Mouse (Mus musculus) limb, embryonic 11.5 days (tissue): ENCODE data around the gene Txn2. TPM values are rescaled to one million over a fixed set of nuclear protein-coding genes. Genes with fewer than 3 reads are reported as not detected.
"Not testable (repeated sequence)": the region's sequence is repeated elsewhere in the genome, so short reads cannot be mapped to it uniquely, and the experiment has no call there.

Experiments used
- ATAC-seq: fragments of 200-750 bp; cut with Nextera tagmentation; 2 replicates; pipeline ENCODE4 v1.8.0; 2017; ENCODE audit warnings: low read depth; ENCODE audit not compliant: insufficient number of reproducible peaks, low FRiP score, low TSS enrichment
- DNase-seq: peaks from one replicate; pipeline ENCODE4 v3.0.0-alpha.2; 2015; ENCODE audit warnings: low spot score
- H3K27ac ChIP-seq: fragments of 300-500 bp; sonication (generic); replicated peaks from 2 replicates; pipeline ENCODE4 v1.5.1; 2014; ENCODE audit warnings: low read depth, mild to moderate bottlenecking, low read length
- H3K27me3 ChIP-seq: fragments of 300-500 bp; sonication (generic); 2 replicates; pipeline ENCODE4 v1.6.1; 2014; ENCODE audit warnings: mild to moderate bottlenecking, low read length, mixed read lengths; ENCODE audit not compliant: control insufficient read depth, insufficient read depth
- H3K36me3 ChIP-seq: fragments of 300-500 bp; sonication (generic); 2 replicates; pipeline ENCODE4 v1.6.1; 2014; ENCODE audit warnings: mild to moderate bottlenecking, low read length, moderate library complexity, mixed read lengths; ENCODE audit not compliant: control insufficient read depth, insufficient read depth
- H3K4me1 ChIP-seq: fragments of 300-500 bp; sonication (generic); 2 replicates; pipeline ENCODE4 v1.6.1; 2014; ENCODE audit warnings: low read length, mixed read lengths; ENCODE audit not compliant: control insufficient read depth, insufficient read depth
- H3K4me2 ChIP-seq: fragments of 300-500 bp; sonication (generic); 2 replicates; pipeline ENCODE4 v1.6.1; 2014; ENCODE audit warnings: low read depth, mild to moderate bottlenecking, moderate library complexity; ENCODE audit not compliant: severe bottlenecking
- H3K4me3 ChIP-seq: fragments of 300-500 bp; sonication (generic); 2 replicates; pipeline ENCODE4 v1.5.1; 2014; ENCODE audit warnings: low read depth, low read length
- H3K9ac ChIP-seq: fragments of 300-500 bp; sonication (generic); 2 replicates; pipeline ENCODE4 v1.6.1; 2014; ENCODE audit warnings: mild to moderate bottlenecking, low read length
- H3K9me3 ChIP-seq: fragments of 300-500 bp; sonication (generic); 2 replicates; pipeline ENCODE4 v1.6.1; 2016; ENCODE audit warnings: low read length; ENCODE audit not compliant: control insufficient read depth
- WGBS: fragments of 180-500 bp; shearing (Covaris S2); extraction: QIAGEN DNeasy Blood & Tissue Kit; methylation state at CpG from one replicate; pipeline ENCODE4 v1.1.7; 2014; 5-methylcytosine and 5-hydroxymethylcytosine counted together
- polyA plus RNA-seq: library from polyadenylated mRNA; unstranded; fragments of >200 nt; fragmentation: Nextera tagmentation; extraction: Ambion mirVana; gene quantifications from 2 replicates; pipeline ENCODE4 v1.2.1, GENCODE M21; 2014

Txn2 gene
- polyA plus RNA-seq, 1 experiment from 2014 or later: 266 TPM

DNA sequence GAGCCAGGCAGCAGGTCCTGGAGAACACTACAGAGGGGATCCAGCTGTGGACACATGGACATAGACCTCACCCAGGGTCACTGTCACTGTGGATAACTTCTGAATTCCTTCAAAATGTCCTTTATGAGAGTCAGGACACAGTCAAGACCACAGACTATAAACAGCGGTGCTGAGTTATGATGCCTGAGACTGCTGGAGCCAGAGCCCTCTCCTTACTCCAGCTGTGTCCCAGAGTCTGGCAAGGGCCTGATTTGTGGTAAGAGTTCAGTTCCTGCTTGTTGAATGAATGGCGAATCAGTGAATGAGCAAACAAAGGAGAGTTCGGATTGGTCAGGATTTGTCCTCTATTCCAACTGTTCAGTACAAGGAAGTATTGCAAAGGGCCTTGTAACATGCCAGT is 52.1 kb downstream of the Txn2 start:
- ATAC-seq (no peak), DNase-seq (no peak)

DNA sequence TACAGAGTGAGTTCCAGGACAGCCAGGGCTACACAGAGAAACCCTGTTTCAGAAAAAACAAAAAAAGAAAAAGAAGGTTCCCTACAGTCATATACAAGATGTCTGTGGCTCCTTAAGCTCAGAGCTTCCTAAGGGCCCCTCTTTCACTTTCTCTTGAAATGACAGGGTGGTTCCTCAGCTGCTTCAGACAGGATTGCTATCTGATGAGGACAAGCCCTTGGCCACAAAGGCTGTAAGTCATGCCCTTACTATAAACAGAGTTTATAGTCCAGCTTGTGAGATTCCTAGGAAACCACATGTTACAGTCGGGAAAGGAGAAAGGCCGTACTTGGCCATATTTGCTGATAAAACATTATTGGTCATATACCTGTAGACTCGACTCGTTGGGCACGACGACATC is 52.9 kb downstream of the Txn2 start:
- Histone ChIP-seq H3K27ac (no peak overlapping the region), H3K27me3 (no peaks in the 10 kb centered on the region), H3K4me1 (no peaks in the 10 kb centered on the region), H3K9me3 (no peaks in the 10 kb centered on the region), H3K9ac (no peak overlapping the region), H3K36me3 (no peaks in the 10 kb centered on the region), H3K4me3 (no peak overlapping the region), H3K4me2 (no peak overlapping the region)
- no peak for DNase-seq
- WGBS: 93% methylated on average over 6 of the region's 6 CpGs
- ATAC-seq: no peak

More for the DNA sequence above, 52.1 kb downstream of the Txn2 start:
- no peaks in the 10 kb centered on the region for H3K27me3 ChIP-seq
- no peak overlapping the region for H3K27ac ChIP-seq
- H3K9ac ChIP-seq: no peak overlapping the region
- 87% methylated on average over 3 of the region's 3 CpGs for WGBS
- no peaks in the 10 kb centered on the region for H3K9me3 ChIP-seq
- H3K4me3 ChIP-seq: no peak overlapping the region
- H3K4me1 ChIP-seq: no peaks in the 10 kb centered on the region; the same call in 1 of the 2 replicates
- no peak overlapping the region for H3K4me2 ChIP-seq
- H3K36me3 ChIP-seq: no peaks in the 10 kb centered on the region

DNA sequence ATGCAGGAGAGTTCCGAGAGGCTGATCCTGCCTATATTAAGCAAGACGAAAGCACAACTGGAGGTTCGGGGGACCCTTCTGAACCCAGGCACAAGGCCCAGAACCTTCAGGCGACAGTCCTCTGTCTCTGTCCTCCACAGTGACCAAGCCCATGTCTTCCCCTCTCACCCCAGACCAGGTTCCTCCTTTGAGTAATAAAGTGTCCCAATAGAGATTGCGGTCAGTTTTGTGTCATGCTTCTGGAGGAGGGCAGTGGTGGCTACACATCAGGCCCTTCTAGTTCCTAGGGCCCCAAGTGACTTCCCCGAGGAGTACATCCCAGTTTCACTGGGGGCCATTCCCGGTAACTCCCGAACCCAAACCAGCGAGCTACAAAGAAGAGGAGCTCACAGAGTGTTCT is 54.0 kb downstream of the Txn2 start:
- no peak for ATAC-seq
- no peak overlapping the region for H3K27ac ChIP-seq

DNA sequence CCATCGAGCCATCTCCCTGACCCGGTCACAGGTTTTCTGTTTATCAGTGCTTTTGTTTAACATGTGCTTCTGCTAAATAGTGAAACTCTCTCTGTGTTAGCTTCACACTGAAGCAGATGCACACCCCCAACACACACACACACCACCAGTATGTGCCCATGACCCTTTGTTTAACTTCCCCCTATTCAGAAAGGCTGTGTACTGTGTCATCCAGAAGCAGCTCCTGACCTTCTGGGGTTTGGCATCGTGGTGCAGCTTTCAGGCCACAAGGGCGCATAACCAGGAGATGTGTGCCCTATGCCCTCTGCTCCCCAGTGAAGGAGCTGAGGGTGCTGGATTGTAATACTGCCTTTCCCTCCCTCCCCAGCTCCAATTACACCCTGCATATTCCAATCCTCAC is 54.5 kb downstream of the Txn2 start:
- H3K4me3 ChIP-seq: no peak overlapping the region
- H3K27me3 ChIP-seq: no peaks in the 10 kb centered on the region
- H3K9ac ChIP-seq: no peak overlapping the region
- DNase-seq (no peak), ATAC-seq (no peak)
- H3K27ac ChIP-seq: no peak overlapping the region
- no peaks in the 10 kb centered on the region for H3K4me1 ChIP-seq
- 61% methylated on average over 4 of the region's 4 CpGs for WGBS
- no peaks in the 10 kb centered on the region for H3K9me3 ChIP-seq
- no peak overlapping the region for H3K4me2 ChIP-seq
- no peaks in the 10 kb centered on the region for H3K36me3 ChIP-seq

More for the DNA sequence above, 54.0 kb downstream of the Txn2 start:
- no peak for DNase-seq
- Histone ChIP-seq H3K27me3 (no peaks in the 10 kb centered on the region), H3K36me3 (no peaks in the 10 kb centered on the region), H3K4me1 (no peaks in the 10 kb centered on the region), H3K4me3 (no peak overlapping the region), H3K4me2 (no peak overlapping the region), H3K9ac (no peak overlapping the region), H3K9me3 (no peaks in the 10 kb centered on the region)
- WGBS: 88% methylated on average over 9 of the region's 9 CpGs

DNA sequence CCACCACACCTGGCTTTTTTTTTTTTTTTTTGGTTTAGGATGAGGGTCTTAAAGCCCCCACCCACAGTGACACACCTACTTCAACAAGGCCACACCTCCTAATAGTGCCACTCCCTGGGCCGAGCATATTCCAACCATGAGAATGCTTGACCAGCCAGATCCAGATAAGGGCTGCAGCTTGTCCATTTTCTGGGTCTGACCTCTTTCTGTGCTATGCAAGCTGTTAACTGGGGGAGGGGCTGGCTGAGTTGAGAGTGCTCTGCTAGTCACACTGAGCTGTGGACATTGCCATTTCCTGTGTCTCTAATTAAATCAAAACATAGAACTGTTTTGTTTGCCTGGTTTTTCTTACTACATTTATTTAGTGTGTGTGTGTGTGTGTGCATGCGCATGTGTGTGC is 55.2 kb downstream of the Txn2 start:
- ATAC-seq: no peak
- Histone ChIP-seq H3K4me2 (no peak overlapping the region), H3K36me3 (no peaks in the 10 kb centered on the region), H3K27me3 (no peaks in the 10 kb centered on the region), H3K27ac (no peak overlapping the region), H3K4me3 (no peak overlapping the region), H3K9ac (no peak overlapping the region), H3K9me3 (no peaks in the 10 kb centered on the region), H3K4me1 (no peaks in the 10 kb centered on the region)
- 77% methylated on average over 2 of the region's 2 CpGs for WGBS
- no peak for DNase-seq

DNA sequence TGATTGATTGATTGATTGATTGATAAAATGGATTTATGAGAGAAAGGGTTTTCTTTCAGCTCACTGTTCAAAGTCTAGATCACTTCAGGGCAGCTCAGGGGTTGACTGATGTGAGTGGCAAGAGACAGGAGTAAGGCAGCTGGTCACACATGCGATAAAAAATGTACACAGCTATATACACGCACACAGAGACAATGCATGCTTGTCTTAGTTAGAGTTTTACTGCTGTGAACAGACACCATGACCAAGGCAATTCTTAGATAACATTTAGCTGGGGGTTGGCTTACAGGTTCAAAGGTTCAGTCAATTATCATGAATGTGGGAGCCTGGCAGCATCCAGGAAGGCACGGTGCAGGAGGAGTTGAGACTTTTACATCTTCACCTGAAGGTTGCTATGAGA is 55.8 kb downstream of the Txn2 start:
- Histone ChIP-seq H3K9ac (no peak overlapping the region), H3K9me3 (no peaks in the 10 kb centered on the region), H3K36me3 (no peaks in the 10 kb centered on the region), H3K4me3 (no peak overlapping the region), H3K4me2 (no peak overlapping the region), H3K27me3 (no peaks in the 10 kb centered on the region), H3K27ac (no peak overlapping the region), H3K4me1 (no peaks in the 10 kb centered on the region)
- DNase-seq (no peak), ATAC-seq (no peak)
- 88% methylated on average over 3 of the region's 3 CpGs for WGBS

DNA sequence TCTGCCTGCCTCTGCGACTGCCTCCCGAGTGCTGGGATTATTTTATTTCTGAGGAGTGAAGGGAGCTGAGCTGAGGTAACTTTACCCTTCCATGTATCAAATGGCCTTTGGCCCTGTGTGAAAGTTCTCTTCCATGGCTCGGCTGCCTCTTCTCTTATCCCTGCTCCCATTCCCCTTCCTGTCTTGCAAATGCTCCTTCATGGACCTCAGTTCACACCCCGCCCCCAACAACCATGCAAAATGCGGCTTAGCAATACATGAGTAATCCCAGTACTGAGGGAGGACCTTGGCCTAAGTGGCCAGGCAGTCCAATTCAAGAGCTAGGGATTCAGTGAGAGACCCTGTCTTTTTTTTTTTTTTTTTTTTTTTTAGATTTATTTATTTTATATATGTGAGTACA is 60.5 kb downstream of the Txn2 start:
- Histone ChIP-seq H3K4me1 (no peaks in the 10 kb centered on the region), H3K9me3 (no peaks in the 10 kb centered on the region), H3K9ac (no peak overlapping the region), H3K27ac (no peak overlapping the region), H3K36me3 (no peaks in the 10 kb centered on the region), H3K4me2 (no peak overlapping the region), H3K4me3 (no peak overlapping the region), H3K27me3 (no peaks in the 10 kb centered on the region)
- ATAC-seq (no peak), DNase-seq (no peak)
- 94% methylated on average over 5 of the region's 5 CpGs for WGBS

DNA sequence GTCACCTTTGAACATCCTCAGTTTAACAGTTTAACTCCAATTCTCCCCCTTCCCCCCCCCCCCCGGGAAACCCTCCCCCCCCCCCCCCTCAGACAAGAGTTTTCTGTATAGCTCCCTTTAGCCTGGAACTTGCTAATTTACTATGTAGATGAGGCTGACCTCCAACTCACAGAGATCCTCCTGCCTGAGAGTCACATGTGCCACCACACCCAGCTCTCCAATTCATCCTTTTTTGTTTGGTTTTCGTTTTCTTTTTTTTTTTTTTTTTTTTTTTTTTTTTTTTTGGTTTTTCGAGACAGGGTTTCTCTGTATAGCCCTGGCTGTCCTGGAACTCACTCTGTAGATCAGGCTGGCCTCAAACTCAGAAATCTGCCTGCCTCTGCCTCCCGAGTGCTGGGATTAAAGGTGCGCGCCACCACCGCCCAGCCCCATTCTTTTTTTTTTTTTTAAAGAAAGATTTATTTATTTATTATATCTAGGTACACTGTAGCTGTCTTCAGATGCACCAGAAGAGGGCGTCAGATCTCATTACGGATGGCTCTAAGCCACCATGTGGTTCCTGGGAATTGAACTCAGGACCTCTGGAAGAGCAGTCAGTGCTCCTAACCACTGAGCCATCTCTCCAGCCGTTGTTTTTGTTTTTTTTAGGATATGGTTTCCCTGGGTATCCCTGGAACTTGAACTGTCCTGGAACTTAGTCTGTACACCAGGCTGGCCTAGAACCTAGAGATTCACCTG is 61.4 kb downstream of the Txn2 start:
- not testable (repeated sequence) for H3K4me3 ChIP-seq, H3K9ac ChIP-seq, DNase-seq, H3K9me3 ChIP-seq, ATAC-seq, H3K36me3 ChIP-seq, H3K27ac ChIP-seq, H3K27me3 ChIP-seq, H3K4me1 ChIP-seq, H3K4me2 ChIP-seq
- WGBS: 93% methylated on average over 7 of the region's 10 CpGs
